Mouse (Mus musculus) MEL (cell line): Measurements from ENCODE around the gene Ttc30b. TPM values are rescaled to one million over a fixed set of nuclear protein-coding genes. Genes with fewer than 3 reads are reported as not detected.

ENCODE experiments used
- DNase-seq: peaks from one replicate; pipeline ENCODE4 v3.0.0; 2011; ENCODE audit warnings: low read depth, low spot score
- H3K27ac ChIP-seq: 2 replicates; pipeline ENCODE4 v1.5.1; 2012; ENCODE audit warnings: low read depth, mild to moderate bottlenecking, control low read depth, low read length, moderate library complexity; ENCODE audit not compliant: control insufficient read depth
- H3K27me3 ChIP-seq, 2 experiments: fragments of 150-350 bp in 1 of 2; sonication (generic) in 1 of 2; 2 replicates each; pipeline ENCODE4 v1.6.1; 2012; ENCODE audit warnings: low read length in 2 of 2, mild to moderate bottlenecking in 2 of 2, improper control_type of control experiment in 1 of 2, moderate library complexity in 1 of 2; ENCODE audit not compliant: insufficient read depth in 2 of 2, control insufficient read depth in 1 of 2
- H3K36me3 ChIP-seq, 2 experiments: 2 replicates each; pipeline ENCODE4 v1.6.1; 2012 to 2014; ENCODE audit warnings: low read length in 2 of 2, improper control_type of control experiment in 1 of 2, inconsistent platforms in 1 of 2, mild to moderate bottlenecking in 1 of 2; ENCODE audit not compliant: insufficient read depth in 2 of 2, control insufficient read depth in 1 of 2
- H3K4me1 ChIP-seq, 2 experiments: fragments of 150-350 bp in 1 of 2; sonication (generic) in 1 of 2; 2 replicates each; pipeline ENCODE4 v1.6.1; 2012; ENCODE audit warnings: low read length in 2 of 2, improper control_type of control experiment in 1 of 2, mild to moderate bottlenecking in 1 of 2; ENCODE audit not compliant: insufficient read depth in 2 of 2, control insufficient read depth in 1 of 2
- H3K4me3 ChIP-seq, 2 experiments: fragments of 150-350 bp in 1 of 2; sonication (generic) in 1 of 2; 2 replicates each; pipeline ENCODE4 v1.5.1; 2012; ENCODE audit warnings: low read depth in 2 of 2, low read length in 2 of 2, mild to moderate bottlenecking in 2 of 2, moderate library complexity in 2 of 2, control low read depth in 1 of 2, improper control_type of control experiment in 1 of 2; ENCODE audit not compliant: control insufficient read depth in 1 of 2, insufficient read depth in 1 of 2
- H3K79me2 ChIP-seq: 2 replicates; pipeline ENCODE4 v1.6.1; 2012; ENCODE audit warnings: mild to moderate bottlenecking, low read length, moderate library complexity; ENCODE audit not compliant: control insufficient read depth, poor library complexity, insufficient read depth
- H3K9ac ChIP-seq: 2 replicates; pipeline ENCODE4 v1.6.1; 2012; ENCODE audit warnings: low read depth, mild to moderate bottlenecking, control low read depth, low read length, moderate library complexity; ENCODE audit not compliant: control insufficient read depth, poor library complexity, severe bottlenecking
- H3K9me3 ChIP-seq: fragments of 150-350 bp; sonication (generic); replicated peaks from 2 replicates; pipeline ENCODE4 v1.6.1; 2012; ENCODE audit warnings: mild to moderate bottlenecking, low read length, improper control_type of control experiment, moderate library complexity; ENCODE audit not compliant: insufficient read depth
- BHLHE40 ChIP-seq: IDR thresholded peaks from 2 replicates; pipeline ENCODE4 v1.6.1; 2012; ENCODE audit warnings: low read depth, mild to moderate bottlenecking, inconsistent platforms, low read length, improper control_type of control experiment, borderline replicate concordance
- CTCF ChIP-seq, 3 experiments: IDR thresholded peaks in 2 of 3; conservative IDR thresholded peaks in 1 of 3; 2 replicates each; pipeline ENCODE4 v1.5.1; 2011 to 2012; ENCODE audit warnings: low read length in 3 of 3, low read depth in 2 of 3, mild to moderate bottlenecking in 2 of 3, improper control_type of control experiment in 1 of 3, inconsistent platforms in 1 of 3, mixed read lengths in 1 of 3, moderate library complexity in 1 of 3; ENCODE audit not compliant: control insufficient read depth in 1 of 3, insufficient read depth in 1 of 3, poor library complexity in 1 of 3, severe bottlenecking in 1 of 3
- E2F4 ChIP-seq: IDR thresholded peaks from 2 replicates; pipeline ENCODE4 v1.6.1; 2011; ENCODE audit warnings: low read depth, low read length, improper control_type of control experiment, borderline replicate concordance
- ETS1 ChIP-seq: IDR thresholded peaks from 2 replicates; pipeline ENCODE4 v1.6.1; 2012; ENCODE audit warnings: low read depth, mild to moderate bottlenecking, inconsistent platforms, low read length, improper control_type of control experiment, moderate library complexity
- GATA1 ChIP-seq: IDR thresholded peaks from 2 replicates; pipeline ENCODE4 v1.6.1; 2011; ENCODE audit warnings: low read depth, low read length, improper control_type of control experiment
- HCFC1 ChIP-seq: IDR thresholded peaks from 2 replicates; pipeline ENCODE4 v1.6.1; 2012; ENCODE audit warnings: low read depth, mild to moderate bottlenecking, inconsistent platforms, low read length, improper control_type of control experiment, moderate library complexity
- MAFK ChIP-seq: IDR thresholded peaks from 2 replicates; pipeline ENCODE4 v1.6.1; 2011; ENCODE audit warnings: low read depth, mild to moderate bottlenecking, low read length, improper control_type of control experiment, borderline replicate concordance
- MAZ ChIP-seq: IDR thresholded peaks from 2 replicates; pipeline ENCODE4 v1.6.1; 2012; ENCODE audit warnings: low read depth, mild to moderate bottlenecking, inconsistent platforms, low read length, improper control_type of control experiment
- MEF2A ChIP-seq: IDR thresholded peaks from 2 replicates; pipeline ENCODE4 v1.6.1; 2014; ENCODE audit warnings: low read depth, mild to moderate bottlenecking, inconsistent platforms, low read length, improper control_type of control experiment; ENCODE audit not compliant: poor library complexity, insufficient replicate concordance, severe bottlenecking; ENCODE audit errors: extremely low read depth
- MXI1 ChIP-seq: IDR thresholded peaks from 2 replicates; pipeline ENCODE4 v1.6.1; 2011; ENCODE audit warnings: mild to moderate bottlenecking, low read depth, low read length, improper control_type of control experiment
- MYC ChIP-seq: IDR thresholded peaks from 2 replicates; pipeline ENCODE4 v1.6.1; 2011; ENCODE audit warnings: low read depth, mild to moderate bottlenecking, low read length, improper control_type of control experiment, moderate library complexity
- NRF1 ChIP-seq: IDR thresholded peaks from 2 replicates; pipeline ENCODE4 v1.6.1; 2014; ENCODE audit warnings: low read depth, mild to moderate bottlenecking, inconsistent platforms, low read length, improper control_type of control experiment, moderate library complexity; ENCODE audit not compliant: poor library complexity, insufficient read depth, severe bottlenecking
- POLR2A ChIP-seq, 2 experiments: IDR thresholded peaks; 2 replicates each; pipeline ENCODE4 v1.6.1; 2011 to 2012; ENCODE audit warnings: low read length in 2 of 2, mild to moderate bottlenecking in 2 of 2, control low read depth in 1 of 2, improper control_type of control experiment in 1 of 2, low read depth in 1 of 2, moderate library complexity in 1 of 2; ENCODE audit not compliant: control insufficient read depth in 1 of 2, insufficient read depth in 1 of 2, poor library complexity in 1 of 2
- POLR2AphosphoS5 ChIP-seq: IDR thresholded peaks from 2 replicates; pipeline ENCODE4 v1.6.1; 2012; ENCODE audit warnings: low read depth, borderline replicate concordance, mild to moderate bottlenecking, inconsistent platforms, low read length, moderate library complexity, mixed read lengths
- RAD21 ChIP-seq: IDR thresholded peaks from 2 replicates; pipeline ENCODE4 v1.6.1; 2011; ENCODE audit warnings: mild to moderate bottlenecking, low read depth, low read length, improper control_type of control experiment
- RCOR1 ChIP-seq: IDR thresholded peaks from 2 replicates; pipeline ENCODE4 v1.6.1; 2012; ENCODE audit warnings: low read depth, mild to moderate bottlenecking, inconsistent platforms, low read length, improper control_type of control experiment
- SMC3 ChIP-seq: IDR thresholded peaks from 2 replicates; pipeline ENCODE4 v1.6.1; 2011; ENCODE audit warnings: low read depth, low read length, improper control_type of control experiment
- TAL1 ChIP-seq: IDR thresholded peaks from 2 replicates; pipeline ENCODE4 v1.6.1; 2012; ENCODE audit warnings: mild to moderate bottlenecking, inconsistent platforms, low read length, moderate library complexity, mixed read lengths
- TCF12 ChIP-seq: IDR thresholded peaks from 2 replicates; pipeline ENCODE4 v1.6.1; 2014; ENCODE audit warnings: low read depth, mild to moderate bottlenecking, inconsistent platforms, low read length, improper control_type of control experiment, moderate library complexity
- UBTF ChIP-seq: IDR thresholded peaks from 2 replicates; pipeline ENCODE4 v1.6.1; 2012; ENCODE audit warnings: low read depth, mild to moderate bottlenecking, inconsistent platforms, low read length, improper control_type of control experiment, moderate library complexity, borderline replicate concordance; ENCODE audit not compliant: insufficient read depth
- USF1 ChIP-seq: IDR thresholded peaks from 2 replicates; pipeline ENCODE4 v1.6.1; 2014; ENCODE audit warnings: low read depth, mild to moderate bottlenecking, inconsistent platforms, low read length, improper control_type of control experiment, moderate library complexity
- USF2 ChIP-seq, 2 experiments: IDR thresholded peaks; 2 replicates each; pipeline ENCODE4 v1.6.1; 2011 to 2012; ENCODE audit warnings: improper control_type of control experiment in 2 of 2, low read length in 2 of 2, borderline replicate concordance in 1 of 2, inconsistent platforms in 1 of 2, low read depth in 1 of 2, mild to moderate bottlenecking in 1 of 2; ENCODE audit not compliant: insufficient read depth in 1 of 2
- ZC3H11A ChIP-seq: IDR thresholded peaks from 2 replicates; pipeline ENCODE4 v1.6.1; 2012; ENCODE audit warnings: low read depth, mild to moderate bottlenecking, inconsistent platforms, low read length, improper control_type of control experiment
- ZKSCAN1 ChIP-seq: IDR thresholded peaks from 2 replicates; pipeline ENCODE4 v1.6.1; 2012; ENCODE audit warnings: low read depth, mild to moderate bottlenecking, inconsistent platforms, low read length, improper control_type of control experiment, moderate library complexity
- ZNF384 ChIP-seq: IDR thresholded peaks from 2 replicates; pipeline ENCODE4 v1.6.1; 2012; ENCODE audit warnings: low read depth, mild to moderate bottlenecking, inconsistent platforms, low read length, improper control_type of control experiment
- polyA plus RNA-seq, 2 experiments: library from polyadenylated mRNA; stranded (reverse) in 1 of 2; unstranded in 1 of 2; fragments of >175 nt in 1 of 2; fragments of >200 nt in 1 of 2; gene quantifications; 2 replicates each; pipeline versions ENCODE4 v1.2.1 to v1.2.4; 2012; ENCODE audit warnings: low replicate concordance in 2 of 2, low read depth in 1 of 2; ENCODE audit not compliant: insufficient read length in 2 of 2, insufficient read depth in 1 of 2, missing spikeins in 1 of 2
- total RNA-seq: library from RNA; depleted of rRNA; stranded (reverse); fragments of 300-350 nt; gene quantifications from 2 replicates; pipeline ENCODE4 v1.2.3, GENCODE M21; 2012

The Ttc30b gene
- total and polyA plus RNA-seq, 3 experiments = not detected

GRCm38 (mm10) chr2:75985124-75985523 lies 46.7 kb upstream of the Ttc30b start:
- peak in 2 of 3 experiments; percentile 69 to 76 for TF ChIP-seq CTCF (IDR thresholded peaks at IDR 0.05 in 2 of 3, conservative IDR thresholded peaks at IDR 0.05 in 1 of 3; ENCODE audit: control insufficient read depth in 1 of 3, insufficient read depth in 1 of 3, low read depth in 2 of 3, low read length in 3 of 3, poor library complexity in 1 of 3, severe bottlenecking in 1 of 3)
- no peak for TF ChIP-seq MXI1
- no peak for TF ChIP-seq NRF1
- TF ChIP-seq RAD21 = peak; percentile 51
- TF ChIP-seq ETS1 = no peak
- TF ChIP-seq SMC3 = peak; percentile 66
- no peak for TF ChIP-seq HCFC1
- no peak for TF ChIP-seq POLR2AphosphoS5
- peak; percentile 11; the same call in 1 of the 2 replicates for TF ChIP-seq ZC3H11A
- TF ChIP-seq ZNF384 = no peak
- no peak for TF ChIP-seq USF1
- TF ChIP-seq POLR2A (IDR thresholded peaks at IDR 0.05; ENCODE audit: control insufficient read depth in 1 of 2, insufficient read depth in 1 of 2, low read depth in 1 of 2, low read length in 2 of 2, poor library complexity in 1 of 2) = no peak
- no peak for TF ChIP-seq GATA1
- no peak for TF ChIP-seq ZKSCAN1
- TF ChIP-seq BHLHE40 = no peak
- Histone ChIP-seq H3K4me3 (no peak overlapping the region), H3K9me3 (no peaks in the 10 kb centered on the region), H3K9ac (no peak overlapping the region), H3K27me3 (no peaks in the 10 kb centered on the region), H3K27ac (no peak overlapping the region), H3K36me3 (no peaks in the 10 kb centered on the region), H3K4me1 (no peaks in the 10 kb centered on the region), H3K79me2 (no peaks in the 10 kb centered on the region)
- peak; percentile 79 for DNase-seq

DNA sequence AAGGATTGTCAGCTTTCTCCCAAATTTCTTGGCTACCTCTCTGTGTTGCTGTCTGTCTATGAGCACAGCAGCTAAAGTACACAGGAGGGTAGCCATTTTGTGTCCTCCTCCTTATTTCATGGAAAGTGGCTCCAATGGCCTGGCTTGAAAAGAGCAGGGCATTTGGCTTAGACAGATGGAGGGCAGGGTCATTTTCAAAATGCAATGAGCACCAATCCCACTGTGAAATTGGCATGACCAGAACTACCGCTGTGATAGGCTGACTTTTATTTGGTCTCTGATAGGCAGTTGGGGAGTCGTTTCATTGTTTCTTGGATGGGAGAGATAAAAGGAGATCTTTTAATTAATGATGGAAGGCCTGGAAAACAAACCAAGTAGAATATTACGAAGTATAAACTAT lies 45.5 kb upstream of the Ttc30b start:
- Histone ChIP-seq H3K27me3 (no peaks in the 10 kb centered on the region), H3K36me3 (no peaks in the 10 kb centered on the region), H3K9ac (no peak overlapping the region), H3K4me1 (no peaks in the 10 kb centered on the region), H3K79me2 (no peaks in the 10 kb centered on the region), H3K4me3 (no peak overlapping the region), H3K9me3 (no peaks in the 10 kb centered on the region), H3K27ac (no peak overlapping the region)
- DNase-seq = no peak
- no peak for TF ChIP-seq ZNF384

- Histone ChIP-seq H3K36me3 (no peaks in the 10 kb centered on the region), H3K79me2 (no peaks in the 10 kb centered on the region), H3K27me3 (no peaks in the 10 kb centered on the region), H3K4me1 (no peaks in the 10 kb centered on the region), H3K27ac (no peak overlapping the region), H3K9me3 (no peaks in the 10 kb centered on the region), H3K4me3 (no peak overlapping the region), H3K9ac (no peak overlapping the region)
- no peak for DNase-seq
- TF ChIP-seq BHLHE40 (no peak), RCOR1 (no peak), TAL1 (no peak), MEF2A (no peak), RAD21 (no peak), GATA1 (no peak), USF2 (IDR thresholded peaks at IDR 0.05; ENCODE audit: borderline replicate concordance in 1 of 2, insufficient read depth in 1 of 2, low read depth in 1 of 2, low read length in 2 of 2) (no peak), E2F4 (no peak), UBTF (no peak), MYC (no peak), ZC3H11A (no peak), NRF1 (no peak), USF1 (no peak), TCF12 (no peak), HCFC1 (no peak), MAZ (no peak), MAFK (no peak)
Measured at GRCm38 (mm10) chr2:75983091-75983490, 44.7 kb upstream of the Ttc30b start.
